Mouse (Mus musculus): ENCODE measurements at regions not wholly inside any gene's neighbourhood (a gene's known extent, or its start where the extent isn't known, plus 50 kb on each side); places are given as distances from the start of the nearest gene placed in this dataset.

DNA sequence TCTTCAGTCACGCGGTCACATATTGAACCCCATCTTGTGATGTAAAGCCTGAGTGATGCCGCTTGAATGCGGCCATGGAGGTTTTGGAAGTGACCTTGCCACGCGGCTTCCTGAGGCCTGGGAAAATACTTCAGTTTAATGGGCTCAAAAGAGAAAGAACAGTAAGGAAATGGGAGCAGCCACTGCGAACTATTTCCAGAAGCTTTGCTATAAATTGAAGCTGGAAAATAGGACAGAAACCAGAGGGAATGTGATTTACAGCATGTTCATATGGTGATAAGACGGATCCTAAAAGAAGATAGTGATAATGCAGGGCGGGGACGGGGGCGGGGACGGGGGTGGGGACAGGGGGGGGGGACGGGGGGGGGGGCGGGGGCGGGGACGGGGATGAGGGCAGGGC lies 52.7 kb upstream of the Trpc4 start:
- DNase-seq: no peak

- DNase-seq: no peak
Observed at GRCm38 (mm10) chr3:54083634-54084033, 72.2 kb upstream of the Trpc4 start.

- no peak for DNase-seq
Observed at GRCm38 (mm10) chr3:54076461-54076860, 79.4 kb upstream of the Trpc4 start.

GRCm38 (mm10) chr3:54060653-54061052 lies 95.2 kb upstream of the Trpc4 start:
- DNase-seq: no peak

DNA sequence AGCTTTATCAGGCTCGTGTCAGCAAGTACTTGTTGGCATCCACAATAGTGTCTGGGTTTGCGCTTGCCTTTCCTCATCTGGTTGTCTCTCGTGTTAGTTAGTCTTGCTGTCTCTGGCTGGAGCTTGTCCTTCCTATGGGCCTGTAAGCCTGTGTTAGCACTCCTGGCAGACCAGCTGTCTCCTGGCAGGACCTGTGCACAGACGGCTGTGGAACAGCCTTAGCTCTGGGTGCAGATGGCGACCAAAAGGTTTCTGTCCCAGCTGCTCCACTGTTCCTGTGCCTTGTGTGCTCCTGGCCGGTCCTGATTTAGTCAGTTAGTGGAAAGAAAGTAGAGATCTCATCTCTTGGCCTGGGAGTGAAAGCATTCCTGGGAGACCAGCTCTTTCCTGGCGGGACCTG lies 101.5 kb upstream of the Trpc4 start:
- no peak for DNase-seq

GRCm38 (mm10) chr3:54049370-54049769 lies 106.5 kb upstream of the Trpc4 start:
- DNase-seq: no peak

GRCm38 (mm10) chr3:54048091-54048670 lies 107.7 kb upstream of the Trpc4 start:
- DNase-seq: no peak

GRCm38 (mm10) chr3:54027365-54027764 lies 128.5 kb upstream of the Trpc4 start:
- no peak for DNase-seq

DNA sequence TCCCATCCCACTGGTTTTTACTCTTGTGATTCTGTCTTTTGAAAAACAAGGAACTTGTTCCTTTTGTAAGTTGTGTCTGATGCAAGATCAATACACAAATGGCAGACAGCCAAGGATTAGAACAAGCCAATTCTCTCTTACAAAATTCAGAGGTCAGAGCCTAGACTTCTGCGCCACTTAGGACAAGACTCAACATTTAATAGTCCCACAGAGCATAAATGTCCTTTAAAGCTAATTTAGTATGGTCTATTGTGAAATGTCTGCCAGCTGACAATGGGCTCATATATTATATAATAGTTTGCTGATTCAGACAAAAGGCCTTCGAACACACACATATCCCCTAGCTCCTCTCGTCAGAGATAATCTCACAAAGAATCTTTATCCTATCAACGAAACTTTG lies 135.6 kb upstream of the Trpc4 start:
- DNase-seq: no peak

DNA sequence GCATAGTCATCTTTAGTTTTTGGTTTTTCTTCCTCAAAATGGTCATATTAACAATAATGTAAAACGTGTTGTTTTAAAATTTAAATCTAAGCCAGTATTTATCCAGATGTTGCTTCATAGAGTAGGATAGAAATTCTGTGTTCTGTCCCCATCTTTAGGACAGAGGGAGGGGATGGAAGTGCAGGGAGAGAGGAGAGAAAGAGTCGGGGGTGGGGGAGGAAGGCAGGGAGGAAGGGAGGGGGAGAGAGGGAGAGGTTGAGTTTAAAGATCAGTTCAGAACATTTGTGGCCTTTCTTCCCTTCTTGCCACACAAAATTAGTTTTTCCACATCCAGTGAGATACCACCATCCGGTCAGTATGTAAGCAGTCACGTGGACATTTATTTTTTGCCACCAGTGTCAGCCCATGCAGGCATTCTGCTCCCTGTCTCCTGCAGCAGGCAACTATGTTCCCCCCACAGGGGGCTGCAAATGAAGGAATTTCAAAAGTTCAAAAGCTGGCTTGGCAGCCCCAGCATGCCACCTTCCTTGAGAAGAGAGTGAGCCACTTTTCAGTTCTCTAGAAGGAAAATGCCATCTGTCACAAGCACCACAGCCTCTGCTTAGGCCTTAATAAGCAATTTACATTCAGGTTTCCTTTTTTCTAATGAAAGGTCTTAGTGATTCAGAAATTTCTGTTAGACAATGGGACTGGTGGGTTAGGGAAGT lies 137.7 kb upstream of the Trpc4 start:
- no peak for DNase-seq

DNA sequence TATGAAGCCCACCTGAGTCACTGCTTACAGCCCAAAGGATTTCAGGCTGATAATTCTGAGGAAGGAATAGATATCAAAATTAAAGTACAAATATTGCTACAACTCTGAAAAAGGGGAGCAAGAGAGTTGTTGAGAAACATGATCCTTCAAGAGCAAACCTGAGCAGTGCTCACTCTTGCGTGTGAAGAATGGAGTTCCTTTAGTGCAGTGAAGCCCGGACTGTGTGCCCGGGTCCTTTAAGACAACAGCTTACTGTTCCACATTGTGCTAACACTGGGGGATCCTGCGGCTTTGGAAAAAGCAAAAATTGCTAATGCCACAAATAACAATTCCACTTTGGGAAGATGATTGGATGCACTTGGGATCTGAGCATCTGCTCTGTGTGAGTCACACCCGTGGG lies 139.0 kb upstream of the Trpc4 start:
- DNase-seq: no peak

GRCm38 (mm10) chr3:54011016-54011415 lies 144.8 kb upstream of the Trpc4 start:
- no peak for DNase-seq

DNA sequence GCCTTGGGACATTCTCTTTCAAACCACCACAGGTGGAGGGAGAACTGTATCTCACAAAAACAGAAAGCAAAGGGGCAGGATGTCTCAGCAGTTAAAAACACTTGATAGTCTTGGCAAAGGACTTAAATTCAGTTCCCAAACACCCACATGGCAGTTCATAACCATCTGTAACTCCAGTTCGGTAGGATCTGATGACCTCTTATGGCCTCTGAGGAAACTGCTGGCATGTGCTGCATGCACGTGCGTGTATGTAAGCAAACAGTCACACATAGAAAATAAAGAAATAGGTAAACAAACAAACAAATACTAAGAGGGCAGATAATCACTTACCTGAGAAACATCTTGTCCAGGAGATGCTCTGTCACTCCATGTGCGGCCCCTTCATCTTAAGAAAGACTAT lies 129.4 kb upstream of the Ufm1 start:
- no peak for DNase-seq

DNA sequence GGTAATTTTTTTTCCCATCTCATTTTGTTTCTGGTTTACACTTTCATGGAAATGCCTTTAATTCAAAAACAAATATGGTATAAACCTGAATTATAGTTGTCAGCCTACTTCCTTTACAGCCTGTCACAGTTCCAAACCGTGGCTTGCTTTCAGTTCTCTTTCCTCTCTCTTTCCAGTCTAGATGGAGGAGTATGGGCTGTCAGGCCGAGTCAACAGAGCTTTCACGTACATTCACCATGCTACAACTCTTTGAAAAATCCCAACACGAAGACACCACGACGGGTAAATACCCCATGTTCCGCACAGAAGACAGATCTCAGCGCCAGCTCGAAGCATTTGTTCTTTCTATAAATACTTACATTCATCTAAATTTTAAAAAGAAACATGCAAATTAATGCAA lies 125.2 kb upstream of the Ufm1 start:
- DNase-seq: no peak

GRCm38 (mm10) chr3:53988256-53988655 lies 124.6 kb upstream of the Ufm1 start:
- no peak for DNase-seq

DNA sequence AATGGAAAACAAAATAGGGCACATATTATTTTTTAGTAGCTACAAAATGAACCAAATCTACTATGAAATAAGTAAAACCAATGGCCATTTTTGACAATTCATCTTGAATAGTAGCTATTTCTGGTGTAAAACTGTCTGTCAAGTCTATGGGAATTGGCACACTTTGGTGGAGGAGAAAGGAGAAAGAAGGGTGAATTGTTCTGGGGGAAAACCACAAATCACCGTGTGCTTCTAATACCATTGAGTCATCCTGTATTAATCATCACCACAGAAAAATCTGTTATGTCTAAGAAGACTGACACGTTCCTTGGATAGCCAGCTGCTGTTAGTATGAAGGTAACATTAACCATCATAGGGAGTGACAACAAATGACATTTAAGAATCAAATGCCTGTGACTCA lies 123.7 kb upstream of the Ufm1 start:
- DNase-seq: no peak

DNA sequence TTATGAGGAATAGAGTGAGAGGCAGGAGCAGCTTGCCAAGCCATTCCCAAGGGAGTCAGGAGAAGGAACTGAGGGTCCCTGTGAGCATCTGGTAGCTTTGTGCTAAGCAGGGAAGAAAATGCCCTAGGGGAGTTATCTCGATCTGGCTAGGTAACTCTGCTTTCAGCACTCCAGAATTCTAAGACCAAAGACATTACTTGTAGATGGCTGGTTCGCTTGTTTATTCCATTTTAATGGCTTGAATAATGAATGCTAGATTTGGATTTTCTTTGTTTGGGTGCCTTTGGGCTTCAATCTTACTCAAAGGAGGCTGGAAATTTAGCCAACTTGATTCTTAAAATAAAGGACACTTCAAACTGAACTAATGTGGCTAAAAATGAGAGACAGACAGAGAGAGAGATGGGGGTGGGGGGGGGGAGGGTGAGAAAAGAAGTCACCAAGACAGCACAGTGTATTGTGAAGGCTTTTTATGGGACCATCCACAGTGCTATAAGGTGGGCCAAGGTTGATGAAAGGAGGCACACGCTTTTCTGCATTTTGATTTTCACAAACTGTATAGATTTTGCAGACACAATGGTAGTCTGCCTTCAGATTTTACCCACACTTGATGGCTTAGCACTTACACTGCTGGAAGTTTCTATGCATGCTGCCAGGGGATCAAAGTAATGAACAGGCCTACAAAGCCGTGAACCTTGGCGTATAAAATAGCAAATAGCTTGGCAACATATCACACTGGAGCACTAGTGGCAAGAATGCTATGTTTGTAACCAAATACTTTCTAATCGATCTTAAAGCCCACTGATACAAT lies 121.3 kb upstream of the Ufm1 start:
- DNase-seq: no peak

DNA sequence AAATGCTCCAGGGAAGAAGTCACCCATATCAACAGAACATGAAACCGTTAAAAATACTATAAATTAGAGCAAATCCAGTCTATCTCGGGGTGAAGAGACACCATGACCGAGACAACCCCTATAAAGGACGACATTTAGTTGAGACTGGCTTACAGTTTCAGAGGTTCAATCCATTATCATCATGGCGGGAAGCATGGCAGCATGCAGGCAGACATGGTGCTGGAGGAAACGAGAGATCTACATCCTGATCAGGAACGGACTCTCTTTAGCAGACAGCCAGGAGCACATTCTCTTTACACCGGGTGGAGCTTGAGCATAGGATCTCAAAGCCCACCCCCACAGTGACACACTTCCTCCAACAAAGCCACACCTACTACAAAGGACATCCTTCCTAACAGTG lies 118.7 kb upstream of the Ufm1 start:
- no peak for DNase-seq

DNA sequence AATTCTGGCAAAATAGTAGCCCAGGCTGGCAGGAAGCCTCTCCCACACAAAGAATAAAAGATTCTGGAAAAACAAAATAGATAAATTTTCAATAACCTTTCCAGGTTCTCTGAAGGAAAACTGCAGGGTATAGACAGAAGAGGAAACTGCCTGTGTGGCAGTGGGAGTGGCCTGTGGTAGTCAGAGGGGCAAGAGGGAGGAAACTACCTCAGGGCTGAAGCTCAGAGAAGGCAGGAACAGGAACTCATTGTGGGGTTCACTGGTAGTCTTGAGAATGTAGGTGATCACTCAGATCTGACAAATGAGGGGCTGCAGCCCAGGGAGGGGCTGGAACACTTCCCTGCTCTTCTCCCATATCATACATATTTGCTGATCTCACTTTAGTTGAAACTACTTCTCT lies 118.0 kb upstream of the Ufm1 start:
- peak; percentile 10 to 14 for DNase-seq

DNA sequence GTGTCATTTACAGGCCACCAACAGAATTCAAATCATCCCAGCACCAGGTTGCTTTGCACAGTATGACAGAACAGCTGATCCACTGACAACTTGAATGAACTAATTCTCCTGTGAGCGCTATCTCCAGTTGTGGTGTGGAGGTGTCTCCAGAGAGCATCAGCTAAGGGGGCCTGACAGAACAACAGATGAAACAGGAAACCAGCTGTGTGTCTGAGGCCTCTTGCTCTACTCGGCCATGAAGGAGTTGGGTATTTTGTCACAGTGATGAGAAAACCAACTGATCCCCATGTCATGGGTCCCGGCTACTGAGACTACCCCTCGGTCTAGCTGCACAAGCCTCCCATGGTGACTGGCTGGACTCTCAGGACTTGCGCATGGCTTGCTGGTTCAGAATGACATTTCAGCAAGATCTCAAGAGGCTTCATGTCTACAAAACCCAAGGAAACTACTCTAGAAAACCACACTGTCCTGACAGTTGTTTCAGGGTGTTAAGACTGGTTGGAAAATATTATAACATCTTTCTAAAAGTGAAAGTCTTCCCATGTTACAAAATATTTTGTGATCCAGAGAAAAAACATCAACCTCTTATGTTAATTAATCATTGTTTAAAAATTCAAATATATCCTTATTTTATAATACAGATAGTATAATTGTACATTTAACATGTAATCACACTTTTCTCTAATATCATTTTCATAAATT lies 113.9 kb upstream of the Ufm1 start:
- DNase-seq: peak in 1 of 2 experiments; percentile 11

GRCm38 (mm10) chr3:53974905-53975551 lies 111.4 kb upstream of the Ufm1 start:
- DNase-seq: no peak

DNA sequence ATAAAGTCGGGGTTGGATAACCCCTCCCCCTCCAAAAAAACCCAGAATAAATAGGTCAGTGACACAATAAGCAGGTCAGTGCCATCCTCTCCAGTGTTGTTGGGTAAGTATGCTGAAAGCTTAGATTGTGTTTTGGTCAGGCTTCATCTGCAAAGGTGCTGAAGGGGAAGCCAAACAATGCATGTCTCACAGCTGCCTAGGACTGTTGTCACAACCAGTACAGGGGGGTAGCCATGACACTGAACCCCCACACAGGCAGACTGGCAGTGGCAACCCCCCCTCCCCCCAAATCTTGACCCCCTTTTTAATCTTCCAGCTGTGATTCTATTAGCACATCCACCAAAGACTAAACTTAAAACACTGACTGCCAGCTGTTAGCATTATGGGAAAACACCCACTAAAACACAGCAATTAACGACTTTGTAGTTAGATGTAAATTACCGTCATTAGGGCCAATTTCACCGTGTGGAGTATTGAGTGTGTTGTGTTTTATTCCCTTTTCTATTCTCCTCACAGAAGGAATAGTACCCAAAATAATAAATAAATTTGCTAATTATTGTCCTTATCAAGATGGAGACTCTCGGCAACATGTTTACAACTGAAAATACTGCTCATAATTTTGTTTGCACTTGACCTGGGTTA lies 105.5 kb upstream of the Ufm1 start:
- DNase-seq: no peak

Measured in spleen, adult 18-20 months (tissue).